Mouse (Mus musculus): ENCODE data around the gene Rab3il1.

Rab3il1 gene

DNA sequence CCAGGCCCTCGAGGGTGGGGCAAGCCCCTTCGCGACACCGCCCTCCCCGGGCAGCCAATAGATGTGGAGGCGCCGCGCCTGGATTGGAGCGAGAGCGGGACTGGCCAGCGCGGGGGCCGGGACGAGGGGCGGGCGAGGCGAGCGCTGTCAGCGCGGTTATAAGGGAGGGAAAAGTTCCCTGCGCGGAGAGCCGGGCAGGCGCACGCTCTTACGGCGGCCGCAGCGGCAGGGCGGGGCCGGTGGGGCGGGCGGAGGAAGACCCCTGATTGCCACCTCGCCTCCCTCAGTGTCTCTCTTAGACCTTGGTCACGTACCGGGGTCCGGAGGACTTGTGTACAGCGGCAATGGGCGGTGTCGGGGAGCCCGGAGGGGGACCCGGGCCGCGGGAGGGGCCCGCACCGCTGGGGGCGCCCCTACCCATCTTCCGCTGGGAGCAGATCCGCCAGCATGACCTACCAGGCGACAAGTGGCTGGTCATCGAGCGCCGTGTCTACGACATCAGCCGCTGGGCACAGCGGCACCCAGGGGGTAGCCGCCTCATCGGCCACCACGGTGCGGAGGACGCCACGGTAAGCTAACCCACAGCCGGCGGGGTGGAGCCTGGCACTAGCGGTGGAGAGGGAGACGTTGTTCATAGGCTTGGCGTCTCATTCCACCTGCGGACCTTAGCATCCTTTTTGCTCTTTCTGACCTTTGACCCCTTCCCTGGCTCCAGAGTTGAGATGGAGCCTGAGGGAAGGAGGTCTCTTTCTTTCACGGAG is 40.1 kb downstream of the Rab3il1 start, which contains the start of gene Fads3:
Gene Fads3, plus strand, starts transcription at position 182 of the 761 bp plus-strand sequence.
- DNase-seq, result peak; percentile 88 to 91

DNA sequence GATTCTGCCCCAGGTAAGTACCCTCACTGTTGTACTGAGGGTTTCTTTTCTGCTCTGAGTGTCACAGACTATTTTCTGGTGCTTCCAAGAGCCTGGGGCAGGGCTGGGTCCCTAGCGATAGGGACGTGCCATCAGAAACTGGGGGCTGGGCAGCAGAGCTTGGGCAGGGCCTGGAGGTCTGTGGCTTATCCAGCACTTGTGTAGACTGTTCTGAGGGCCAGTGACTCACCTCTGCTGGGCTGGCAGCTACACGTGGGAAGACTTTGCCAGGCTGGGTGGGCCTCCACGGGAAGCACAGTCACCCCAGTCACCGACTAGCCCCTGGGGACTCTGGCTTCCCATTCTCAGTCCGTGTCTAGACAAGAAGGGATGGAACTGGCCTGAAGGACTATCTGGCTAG is 40.8 kb downstream of the Rab3il1 start:
- DNase-seq, result no peak

DNA sequence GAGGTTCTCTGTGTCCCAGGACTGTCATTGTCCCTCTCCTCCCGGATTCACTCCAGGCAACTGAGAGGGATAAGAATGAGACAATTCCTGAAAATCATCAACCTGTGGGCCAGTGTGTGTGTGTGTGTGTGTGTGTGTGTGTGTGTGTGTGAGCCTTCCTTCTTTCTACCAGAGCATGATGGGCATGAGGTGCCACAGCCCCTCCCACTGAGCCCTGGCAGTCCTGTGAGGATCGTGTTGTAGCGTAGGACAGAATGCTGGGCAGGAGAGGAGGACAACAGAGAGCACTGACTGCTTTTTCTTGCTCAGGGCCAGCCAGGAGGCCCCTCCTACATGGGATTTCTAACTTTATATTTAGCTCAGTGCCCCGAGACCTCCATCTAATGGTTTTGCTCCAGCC is 41.3 kb downstream of the Rab3il1 start:
- peak in 1 of 2 experiments; percentile 58 for DNase-seq

DNA sequence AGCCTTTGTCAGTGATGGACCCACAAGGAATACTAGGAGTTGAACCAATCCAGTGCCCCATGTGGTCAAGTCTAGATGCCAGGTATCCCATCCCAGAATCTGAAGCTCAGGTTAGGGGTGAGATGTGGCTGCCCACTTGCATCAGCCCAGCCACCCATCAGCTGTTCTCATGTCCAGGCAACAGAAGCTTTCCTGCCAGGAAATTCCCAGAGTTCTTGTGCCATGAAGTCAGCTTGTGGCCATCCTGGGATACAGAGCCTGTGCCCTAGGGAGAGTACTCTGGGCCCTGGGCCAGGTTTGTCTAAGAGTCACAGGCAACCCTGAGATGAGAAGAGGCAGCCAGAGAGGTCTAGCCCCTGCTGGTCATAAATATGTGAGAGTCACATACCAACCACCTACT is 42.2 kb downstream of the Rab3il1 start:
- peak; percentile 86 to 88 for DNase-seq

DNA sequence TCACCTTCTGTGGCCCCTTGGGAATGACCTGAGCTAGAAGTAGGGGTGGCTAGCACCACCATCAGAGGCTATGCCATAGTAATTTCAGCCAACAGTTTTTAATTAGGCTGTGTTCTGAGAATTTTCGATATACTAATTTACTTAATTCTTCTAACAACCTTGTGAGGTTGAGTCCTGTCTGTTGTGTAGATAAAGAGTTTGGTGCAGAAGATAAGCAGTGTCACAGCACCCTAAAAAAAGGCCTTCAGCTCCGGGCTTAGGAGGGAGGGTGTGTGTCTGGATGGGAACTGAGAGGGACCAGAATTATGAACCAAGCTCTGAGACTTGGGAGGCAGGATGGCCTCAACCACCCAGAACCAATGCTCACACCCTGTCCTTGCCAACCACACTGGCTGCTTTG is 44.2 kb downstream of the Rab3il1 start:
- no peak for DNase-seq

DNA sequence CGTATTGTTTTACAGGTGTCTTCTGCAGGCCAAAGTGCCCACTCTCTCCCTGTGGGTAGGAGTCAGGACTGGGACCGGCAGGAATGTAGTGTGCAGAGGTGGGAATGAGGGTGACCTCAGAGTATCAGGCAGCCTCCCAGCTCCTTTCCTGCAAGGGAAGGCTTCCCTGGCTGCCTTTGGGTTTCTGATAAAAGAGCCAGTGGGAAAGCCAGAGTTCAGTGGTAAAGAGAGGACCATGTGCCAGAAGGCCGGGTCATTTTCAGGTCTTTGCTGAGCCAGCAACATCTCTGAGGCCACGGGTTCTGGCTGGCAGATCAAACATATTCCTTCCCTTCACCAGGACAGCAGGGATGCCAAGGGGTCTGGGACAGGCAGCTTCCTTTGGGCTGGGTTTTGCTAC is 44.9 kb downstream of the Rab3il1 start:
- peak; percentile 73 to 85 for DNase-seq

DNA sequence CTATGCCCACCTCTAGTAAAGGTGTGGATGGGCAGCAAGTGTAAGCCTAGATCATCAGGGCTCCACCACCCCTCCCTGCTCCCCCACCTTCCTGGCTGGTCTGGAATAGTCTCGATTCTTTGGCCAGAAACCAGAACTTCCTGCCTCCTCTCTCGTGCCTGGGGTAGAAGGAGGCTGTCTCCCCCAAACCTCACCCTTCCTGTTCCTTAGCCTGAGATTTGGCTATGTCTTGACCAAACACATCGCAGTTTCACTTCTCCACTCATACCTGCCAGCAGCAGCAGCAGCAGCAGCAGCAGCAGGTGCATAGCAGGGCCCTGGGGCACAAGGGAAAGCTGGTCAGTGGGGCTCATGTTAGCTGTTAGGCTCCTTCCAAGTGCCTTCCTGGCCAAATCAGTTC is 45.5 kb downstream of the Rab3il1 start:
- DNase-seq, result no peak

DNA sequence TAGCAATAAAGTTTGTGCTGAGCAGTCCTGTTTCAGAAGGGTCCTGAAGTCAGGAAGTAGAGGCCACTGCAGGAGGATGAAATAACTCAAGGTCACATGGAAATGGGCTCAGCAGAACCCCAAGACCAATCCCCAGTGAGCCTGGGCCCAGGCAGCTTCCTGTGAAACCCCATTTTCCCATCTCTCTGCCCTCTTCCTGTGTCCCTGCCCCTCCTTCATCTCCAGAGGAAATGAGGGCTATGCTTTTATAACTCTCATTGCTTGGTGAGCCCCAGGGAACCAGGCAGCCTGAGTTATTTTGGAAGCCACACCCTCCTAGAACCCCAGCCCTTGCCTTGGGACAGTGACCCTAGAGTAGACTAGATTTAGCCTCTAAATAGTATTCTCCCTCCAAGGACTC is 48.1 kb downstream of the Rab3il1 start:
- no peak for DNase-seq

DNA sequence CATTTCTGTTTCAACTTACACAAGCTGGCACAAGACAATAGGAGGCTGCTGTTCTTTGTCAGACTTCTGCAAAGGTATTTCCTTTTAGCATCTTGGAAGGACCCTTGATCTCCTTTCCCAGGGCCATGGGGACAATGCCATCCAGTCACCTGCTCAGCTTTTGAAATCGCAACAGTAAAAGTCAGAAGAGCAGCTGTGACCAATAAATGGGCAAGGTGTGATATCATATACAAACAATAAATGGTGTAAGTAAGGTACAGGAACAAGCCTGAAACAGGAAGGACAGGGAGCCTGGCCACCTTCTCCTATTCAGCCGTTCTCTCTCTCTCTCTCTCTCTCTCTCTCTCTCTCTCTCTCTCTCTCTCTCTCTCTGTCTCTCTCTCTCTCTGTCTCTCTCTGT is 49.0 kb downstream of the Rab3il1 start:
- DNase-seq, result no peak

DNA sequence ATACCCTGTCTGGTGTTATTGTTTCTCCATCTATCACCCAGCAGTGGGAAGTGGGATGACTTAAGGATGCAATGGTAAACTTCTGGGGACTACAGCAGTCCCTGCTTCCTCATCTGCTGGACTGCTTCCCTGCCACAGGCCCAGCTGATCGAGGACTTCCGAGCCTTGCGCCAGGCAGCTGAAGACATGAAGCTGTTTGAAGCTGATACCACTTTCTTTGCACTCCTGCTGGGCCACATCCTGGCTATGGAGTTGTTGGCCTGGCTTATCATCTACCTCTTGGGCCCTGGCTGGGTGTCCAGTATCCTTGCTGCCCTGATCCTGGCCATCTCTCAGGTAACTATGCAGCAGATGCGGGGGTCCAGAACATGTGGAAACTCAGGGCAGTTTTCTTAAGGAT is 51.2 kb downstream of the Rab3il1 start:
- no peak for DNase-seq

DNA sequence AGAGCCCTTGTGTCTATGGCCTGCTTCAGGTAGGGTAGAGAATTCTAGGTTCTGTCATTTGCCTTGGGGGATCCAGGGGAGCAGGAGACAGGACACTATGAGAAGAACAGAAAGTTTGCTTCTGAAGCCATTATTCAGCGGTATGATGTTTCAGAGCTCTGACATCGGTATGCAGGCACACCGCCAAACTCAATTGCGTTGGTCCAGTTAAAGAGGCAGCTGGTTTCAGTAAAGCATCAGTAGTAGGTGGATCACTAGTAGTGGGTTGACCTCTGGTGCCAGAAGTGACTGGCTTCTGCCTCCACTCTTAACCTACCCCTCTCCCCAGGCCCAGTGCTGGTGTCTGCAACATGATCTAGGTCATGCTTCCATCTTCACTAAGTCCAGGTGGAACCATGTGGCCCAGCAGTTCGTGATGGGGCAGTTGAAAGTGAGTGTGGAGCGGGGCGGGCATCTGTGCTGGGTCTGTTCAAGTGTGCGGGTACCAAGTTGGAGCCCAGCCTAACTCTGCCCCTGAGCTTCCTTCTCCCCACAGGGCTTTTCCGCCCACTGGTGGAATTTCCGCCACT is 52.3 kb downstream of the Rab3il1 start:
- DNase-seq, result peak in 1 of 2 experiments; percentile 52

DNA sequence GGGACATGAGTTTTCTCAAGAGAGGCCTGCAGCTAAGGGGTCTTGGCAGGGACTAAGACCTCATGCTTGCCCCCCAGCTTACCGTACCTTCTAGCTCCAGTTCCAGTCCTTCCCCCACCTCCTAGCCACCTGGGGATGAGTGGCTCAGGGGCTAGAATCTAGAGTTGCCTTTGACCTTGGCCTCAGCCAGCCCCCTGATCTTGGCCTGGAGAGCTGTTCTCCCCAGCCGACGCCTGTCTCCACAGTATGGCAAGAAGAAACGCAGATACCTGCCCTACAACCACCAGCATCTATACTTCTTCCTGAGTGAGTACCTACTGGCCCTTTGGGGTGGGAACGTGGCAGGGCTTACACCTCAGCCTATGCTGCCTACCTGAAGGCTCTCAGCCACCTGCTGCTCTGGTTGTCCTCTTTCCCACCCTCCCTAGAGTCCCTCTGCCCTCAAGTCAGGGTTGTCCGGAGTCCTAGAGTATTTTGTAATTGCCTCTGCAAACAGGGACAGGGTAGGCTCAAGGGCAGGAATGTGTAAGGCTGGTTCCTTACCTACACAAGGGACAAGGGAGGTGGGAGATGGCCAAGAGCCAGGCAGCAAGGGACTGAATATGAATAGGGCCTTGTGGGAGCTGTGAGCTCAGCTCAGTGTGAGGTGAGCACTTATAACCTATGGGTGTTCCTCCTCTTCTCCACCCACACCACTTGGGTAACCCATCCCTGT is 53.0 kb downstream of the Rab3il1 start:
- DNase-seq, result no peak

DNA sequence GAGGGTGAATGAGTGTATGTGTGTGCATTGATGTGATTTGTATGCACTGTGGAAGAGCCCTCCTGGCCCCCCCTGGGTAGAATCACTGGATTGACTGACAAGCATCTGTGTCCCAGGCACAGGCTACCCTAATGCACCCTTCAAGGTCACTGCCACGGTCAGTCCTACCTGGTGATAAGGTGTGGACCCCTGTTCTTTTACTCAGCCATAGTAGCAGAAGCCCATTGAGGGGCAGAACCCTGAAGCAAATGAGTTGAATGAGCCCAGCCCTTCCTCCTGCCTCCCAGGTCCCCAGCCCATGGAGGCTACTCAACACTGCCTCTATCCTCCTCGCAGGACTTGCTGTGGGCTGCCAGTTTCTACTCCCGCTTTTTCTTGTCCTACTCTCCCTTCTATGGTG is 53.8 kb downstream of the Rab3il1 start:
- DNase-seq, result no peak

DNA sequence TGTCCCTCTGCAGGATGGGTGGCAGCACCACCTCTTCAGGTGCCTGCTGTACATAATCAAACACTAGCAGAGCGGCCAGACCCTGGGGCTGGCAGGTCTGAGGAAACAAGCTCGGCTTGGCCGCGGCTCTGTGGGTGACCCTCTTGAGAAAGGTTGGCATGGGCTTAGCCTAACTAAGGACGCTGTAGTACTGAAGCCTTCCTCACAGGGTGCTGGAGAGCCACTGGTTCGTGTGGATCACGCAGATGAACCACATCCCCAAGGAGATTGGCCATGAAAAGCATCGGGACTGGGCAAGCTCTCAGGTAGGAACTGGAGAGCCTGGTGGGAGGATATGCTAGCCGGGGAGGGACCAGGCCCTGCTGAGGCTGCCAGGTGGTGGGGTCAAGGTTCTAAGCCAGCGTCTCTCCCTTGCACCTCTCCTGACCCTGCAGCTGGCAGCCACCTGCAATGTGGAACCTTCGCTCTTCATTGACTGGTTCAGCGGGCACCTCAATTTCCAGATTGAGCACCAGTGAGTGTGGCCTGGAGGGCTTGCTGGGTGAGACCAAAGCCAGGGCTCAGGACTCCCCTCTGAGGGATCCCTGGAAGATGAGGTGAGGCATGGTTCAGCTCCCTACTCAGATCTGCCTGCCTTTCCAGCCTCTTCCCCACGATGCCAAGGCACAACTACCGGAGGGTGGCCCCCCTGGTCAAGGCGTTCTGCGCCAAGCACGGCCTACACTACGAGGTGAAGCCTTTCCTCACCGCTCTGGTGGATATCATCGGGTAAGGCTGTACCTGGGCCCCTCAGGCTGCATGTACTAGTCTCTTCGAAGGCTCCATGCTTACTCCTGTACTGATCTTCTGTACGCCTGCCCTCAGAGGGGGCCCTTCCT is 54.6 kb downstream of the Rab3il1 start:
- peak; percentile 80 to 83 for DNase-seq

DNA sequence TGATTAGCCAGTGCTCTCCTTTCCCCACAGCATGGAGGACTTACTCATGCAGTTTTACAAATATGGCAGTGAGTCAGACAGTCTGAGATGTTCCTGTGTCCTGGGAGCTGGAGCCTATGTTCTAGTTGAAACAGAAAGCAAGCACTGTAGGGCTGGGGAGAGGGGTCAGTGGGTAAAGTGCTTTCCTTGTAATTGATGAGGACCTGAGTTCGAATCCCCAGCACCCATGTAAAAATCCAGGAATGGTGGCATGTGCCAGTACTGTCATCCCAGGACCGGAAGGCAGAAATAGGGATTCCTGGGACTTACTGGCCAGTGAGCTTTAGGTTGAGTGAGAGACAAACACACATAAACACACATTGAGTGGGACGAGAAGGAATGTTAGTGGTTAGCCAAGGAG is 55.2 kb downstream of the Rab3il1 start:
- no peak for DNase-seq

DNA sequence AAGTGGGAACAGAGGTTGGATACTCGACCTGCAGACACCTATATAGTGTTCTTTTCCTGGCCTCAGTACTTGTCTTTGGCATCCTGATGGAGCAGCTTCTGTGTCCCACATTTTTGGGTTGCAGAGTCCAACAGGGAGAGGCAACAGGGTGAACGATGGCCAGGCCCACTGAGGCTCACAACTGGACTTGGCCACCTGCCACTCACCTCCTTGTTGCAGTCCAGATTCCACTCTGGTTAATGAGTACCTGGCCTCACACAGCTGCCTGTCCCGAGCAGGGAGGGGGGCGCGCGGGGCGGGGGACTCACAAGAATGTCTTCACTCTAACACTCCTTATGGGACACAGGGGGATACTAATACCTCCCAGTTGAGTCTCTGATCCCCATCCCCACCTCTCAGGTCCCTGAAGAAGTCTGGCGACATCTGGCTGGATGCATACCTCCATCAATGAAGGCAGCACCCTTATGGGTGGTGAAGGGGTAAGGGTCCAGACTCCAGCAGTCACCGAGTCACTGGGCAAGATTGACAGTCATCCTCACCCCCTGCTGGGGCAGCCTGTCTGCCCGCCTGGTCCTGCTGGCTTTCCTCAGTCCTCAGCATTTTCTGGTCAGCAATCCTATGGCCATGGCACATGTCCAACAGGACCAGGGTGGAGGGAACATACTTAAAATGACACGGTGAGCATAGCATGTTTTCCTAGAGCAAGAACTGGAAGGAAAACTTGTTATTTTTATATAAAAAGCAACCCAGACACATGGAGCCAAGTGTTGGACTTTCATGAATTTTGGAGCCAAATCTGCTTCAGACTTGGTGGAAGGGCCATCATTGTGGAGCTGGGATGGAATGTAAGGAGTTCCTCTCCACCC is 56.2 kb downstream of the Rab3il1 start:
- peak; percentile 96 to 97 for DNase-seq

DNA sequence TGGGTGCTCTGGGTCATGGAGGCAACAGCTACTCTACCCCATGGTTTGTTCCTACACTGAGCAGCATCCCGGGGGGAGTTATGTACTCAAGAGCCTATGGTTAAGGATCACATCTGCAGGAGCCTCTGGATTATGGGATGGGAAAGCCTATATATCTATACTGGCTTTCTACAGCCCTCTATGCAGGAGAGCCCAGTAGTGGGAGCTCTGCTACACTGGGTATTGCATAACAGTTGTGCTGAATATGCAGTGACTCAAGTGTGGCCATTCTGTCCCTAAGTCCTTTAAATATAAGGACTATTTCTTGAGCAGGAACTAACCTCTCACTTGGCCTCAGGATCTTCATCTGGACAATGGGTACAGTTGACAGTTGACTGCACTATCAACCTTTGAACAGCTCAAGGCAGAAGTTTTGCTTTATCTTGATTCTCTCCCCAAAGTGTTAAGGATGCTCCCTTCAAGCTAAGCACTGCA is 56.9 kb downstream of the Rab3il1 start:
- no peak for DNase-seq

DNA sequence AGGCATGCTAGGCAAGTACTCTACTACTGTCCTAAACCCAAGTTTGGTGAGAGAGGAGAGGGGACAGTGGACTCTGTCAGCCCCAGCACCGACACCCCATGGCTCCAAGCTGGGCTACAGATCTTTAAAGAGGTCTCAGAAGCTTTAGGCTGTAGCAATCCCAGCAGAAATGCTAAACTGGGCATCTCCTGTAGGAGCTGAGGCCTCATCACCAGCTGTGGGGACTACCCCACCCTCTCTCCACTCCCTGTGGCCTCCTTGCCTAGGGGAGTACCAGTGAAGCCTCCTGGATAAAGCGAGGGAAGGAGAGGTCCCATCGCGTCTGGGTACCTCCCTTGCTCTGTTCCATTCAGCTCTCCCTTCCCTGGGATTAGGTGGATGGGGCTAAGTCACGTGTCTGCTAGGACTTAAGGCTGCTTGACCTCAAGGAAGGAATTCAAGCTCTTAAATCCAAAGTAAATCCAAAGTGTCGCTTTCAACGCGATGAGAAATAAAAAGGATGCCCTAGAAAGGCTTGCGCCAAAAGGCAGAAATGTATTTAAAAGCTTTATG is 57.5 kb downstream of the Rab3il1 start:
- DNase-seq, result no peak

DNA sequence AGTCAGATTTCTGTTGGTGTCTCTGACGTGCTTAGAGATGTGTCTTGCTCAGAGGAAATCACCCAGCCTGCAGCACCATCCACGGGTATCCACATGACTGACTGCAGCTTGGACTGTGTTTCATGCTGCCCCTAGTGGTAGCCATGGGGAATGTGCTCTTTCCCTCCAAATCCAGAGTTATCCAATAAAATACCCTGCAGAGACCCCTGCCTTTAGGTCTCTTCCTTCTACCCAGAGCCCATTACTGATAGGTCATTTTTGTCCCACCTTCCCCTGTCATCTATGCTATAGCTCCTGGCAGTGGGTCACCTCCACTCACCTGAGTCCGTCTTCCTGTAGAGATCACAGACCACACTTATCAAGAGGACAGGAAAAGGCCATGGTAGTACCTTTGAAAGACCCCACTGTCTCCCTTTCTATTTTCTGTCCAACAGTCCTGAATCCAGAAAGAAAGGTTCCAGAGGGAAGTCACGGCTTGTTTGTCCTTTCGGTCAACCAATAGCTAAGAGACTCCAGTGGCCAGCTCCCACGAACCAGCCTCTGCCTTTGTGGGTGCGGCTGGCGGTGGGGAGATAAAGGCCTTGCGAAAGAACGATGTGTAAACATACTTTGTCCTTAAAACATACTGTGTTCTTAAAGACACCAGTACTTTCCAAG is 58.6 kb downstream of the Rab3il1 start:
- DNase-seq, result peak; percentile 54 to 67

DNA sequence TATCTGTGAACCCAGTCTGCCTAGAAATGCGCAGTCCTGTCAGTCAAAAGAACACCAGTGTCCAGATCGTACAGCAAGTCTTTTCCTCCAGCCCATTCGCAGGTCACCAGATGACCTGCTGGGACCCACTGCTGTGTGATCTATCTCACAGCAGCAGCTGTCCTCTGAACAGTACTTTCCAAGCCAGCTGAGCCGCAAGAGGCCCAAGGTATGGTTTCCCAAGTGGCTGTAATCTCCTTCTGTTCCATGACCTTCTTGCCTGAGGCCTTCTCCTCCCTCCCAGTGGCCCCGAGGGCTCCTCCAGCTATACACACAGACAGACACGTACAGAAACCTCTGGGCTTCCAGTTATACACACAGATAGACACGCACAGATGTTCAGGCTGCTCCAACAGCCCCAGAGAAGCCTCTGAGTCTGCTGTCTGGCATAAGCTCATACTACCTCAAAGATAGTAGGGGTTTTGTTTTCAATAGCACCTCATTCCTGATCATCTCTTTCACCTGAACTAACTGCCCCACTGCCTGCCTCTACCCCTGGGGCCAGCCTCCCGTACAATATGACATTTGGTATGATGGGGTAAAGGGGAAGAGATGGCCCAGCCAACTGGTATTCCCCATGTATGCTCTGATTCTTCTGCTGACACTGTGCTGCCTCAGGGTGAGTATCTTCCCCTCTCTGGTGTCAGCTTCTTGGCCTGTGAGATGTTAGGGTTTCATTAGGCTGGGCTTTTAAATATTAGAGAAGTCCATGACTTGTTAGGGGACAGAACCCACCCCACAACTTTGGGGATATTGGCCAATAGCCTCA is 59.5 kb downstream of the Rab3il1 start:
- DNase-seq, result no peak

Measured in kidney, postnatal 36 days (tissue).